Mouse (Mus musculus) embryonic facial prominence, embryonic 13.5 days (tissue): ENCODE results near the gene Kynu. TPM values are rescaled to one million over a fixed set of nuclear protein-coding genes. Genes with fewer than 3 reads are reported as not detected.

ENCODE experiments used
- ATAC-seq: fragments of 200-750 bp; cut with Nextera tagmentation; 2 replicates; pipeline ENCODE4 v1.8.0; 2017; ENCODE audit warnings: low read depth; ENCODE audit not compliant: insufficient number of reproducible peaks, insufficient read depth, low FRiP score, low TSS enrichment
- H3K27ac ChIP-seq: fragments of 300-500 bp; sonication (generic); 2 replicates; pipeline ENCODE4 v1.5.1; 2015; ENCODE audit warnings: moderate library complexity, mild to moderate bottlenecking, inconsistent platforms
- H3K27me3 ChIP-seq: fragments of 300-500 bp; sonication (generic); 2 replicates; pipeline ENCODE4 v1.6.1; 2015; ENCODE audit warnings: mild to moderate bottlenecking, inconsistent platforms
- H3K36me3 ChIP-seq: fragments of 300-500 bp; sonication (generic); 2 replicates; pipeline ENCODE4 v1.6.1; 2015; ENCODE audit warnings: mild to moderate bottlenecking, inconsistent platforms
- H3K4me1 ChIP-seq: fragments of 300-500 bp; sonication (generic); 2 replicates; pipeline ENCODE4 v1.6.1; 2015; ENCODE audit warnings: inconsistent platforms
- H3K4me2 ChIP-seq: fragments of 300-500 bp; sonication (generic); 2 replicates; pipeline ENCODE4 v1.6.1; 2015; ENCODE audit warnings: moderate library complexity, mild to moderate bottlenecking, inconsistent platforms
- H3K4me3 ChIP-seq: fragments of 300-500 bp; sonication (generic); 2 replicates; pipeline ENCODE4 v1.5.1; 2015; ENCODE audit warnings: mild to moderate bottlenecking, inconsistent platforms
- H3K9ac ChIP-seq: fragments of 300-500 bp; sonication (generic); 2 replicates; pipeline ENCODE4 v1.6.1; 2015; ENCODE audit warnings: mild to moderate bottlenecking, inconsistent platforms
- H3K9me3 ChIP-seq: fragments of 300-500 bp; sonication (generic); 2 replicates; pipeline ENCODE4 v1.6.1; 2016; ENCODE audit warnings: inconsistent platforms
- WGBS: fragments of 180-500 bp; shearing (Covaris S2); methylation state at CpG from one replicate; pipeline ENCODE4 v1.1.7; 2015; ENCODE audit warnings: mixed read lengths; 5-methylcytosine and 5-hydroxymethylcytosine counted together
- polyA plus RNA-seq: library from polyadenylated mRNA; unstranded; fragments of >200 nt; fragmentation: Nextera tagmentation; extraction: Ambion mirVana; gene quantifications from 2 replicates; pipeline ENCODE4 v1.2.1, GENCODE M21; 2015

Gene Kynu
- polyA plus RNA-seq, 1 experiment from 2014 or later, result 0.25 TPM

GRCm38 (mm10) chr2:43728831-43729230 lies 173.7 kb downstream of the Kynu start:
- 91% methylated on average over 3 of the region's 3 CpGs for WGBS
- Histone ChIP-seq H3K27ac (no peak overlapping the region), H3K9me3 (no peaks in the 10 kb centered on the region), H3K4me3 (no peak overlapping the region), H3K9ac (no peak overlapping the region), H3K4me2 (no peak overlapping the region), H3K27me3 (no peaks in the 10 kb centered on the region), H3K4me1 (0 out of 2 replicates have a peak, but pooled peaks cover 2% of the 10 kb centered on the region), H3K36me3 (no peaks in the 10 kb centered on the region)
- ATAC-seq, result no peak

Other genes starting within 250 kb of the Kynu start
- 1.6 and 2.0 TPM in 2 replicates for gene Arhgap15, start 193.5 kb downstream of the Kynu start, polyA plus RNA-seq